Mouse (Mus musculus) lung, embryonic 14.5 days (tissue): ENCODE results near the gene Wdr75. TPM values are rescaled to one million over a fixed set of nuclear protein-coding genes. Genes with fewer than 3 reads are reported as not detected.

Source experiments
- ATAC-seq: fragments of 200-750 bp; cut with Nextera tagmentation; 2 replicates; pipeline ENCODE4 v1.8.0; 2017; ENCODE audit warnings: mild to moderate bottlenecking, moderate TSS enrichment, moderate library complexity; ENCODE audit not compliant: insufficient read depth
- DNase-seq: peaks from one replicate; pipeline ENCODE4 v3.0.0-alpha.2; 2015
- H3K27ac ChIP-seq: fragments of 300-500 bp; sonication (generic); 2 replicates; pipeline ENCODE4 v1.5.1; 2014; ENCODE audit warnings: low read depth, mild to moderate bottlenecking, moderate library complexity
- H3K27me3 ChIP-seq: fragments of 300-500 bp; sonication (generic); 2 replicates; pipeline ENCODE4 v1.6.1; 2014; ENCODE audit warnings: low read length, control low read depth; ENCODE audit not compliant: insufficient read depth
- H3K36me3 ChIP-seq: fragments of 300-500 bp; sonication (generic); 2 replicates; pipeline ENCODE4 v1.6.1; 2014; ENCODE audit warnings: control low read depth; ENCODE audit not compliant: insufficient read depth
- H3K4me1 ChIP-seq: fragments of 300-500 bp; sonication (generic); 2 replicates; pipeline ENCODE4 v1.6.1; 2014; ENCODE audit warnings: antibody characterized with exemption, control low read depth; ENCODE audit not compliant: insufficient read depth
- H3K4me2 ChIP-seq: fragments of 300-500 bp; sonication (generic); 2 replicates; pipeline ENCODE4 v1.6.1; 2014; ENCODE audit warnings: mild to moderate bottlenecking
- H3K4me3 ChIP-seq: fragments of 300-500 bp; sonication (generic); 2 replicates; pipeline ENCODE4 v1.5.1; 2014; ENCODE audit warnings: low read depth, low read length
- H3K9ac ChIP-seq: fragments of 300-500 bp; sonication (generic); 2 replicates; pipeline ENCODE4 v1.6.1; 2014
- H3K9me3 ChIP-seq: fragments of 300-500 bp; sonication (generic); 2 replicates; pipeline ENCODE4 v1.6.1; 2016; ENCODE audit warnings: low read depth, low read length, control low read depth
- CTCF ChIP-seq: IDR thresholded peaks from 2 replicates; pipeline ENCODE4 v1.5.1; 2016; ENCODE audit warnings: antibody characterized with exemption, low read depth
- WGBS: fragments of 180-500 bp; shearing (Covaris S2); extraction: QIAGEN DNeasy Blood & Tissue Kit; methylation state at CpG from one replicate; pipeline ENCODE4 v1.1.7; 2014; 5-methylcytosine and 5-hydroxymethylcytosine counted together
- polyA plus RNA-seq: library from polyadenylated mRNA; unstranded; fragments of >200 nt; fragmentation: Nextera tagmentation; extraction: Ambion mirVana; gene quantifications from 2 replicates; pipeline ENCODE4 v1.2.1, GENCODE M21; 2014

Gene Wdr75
- polyA plus RNA-seq, 1 experiment from 2014 or later, result 96.9 TPM

- Histone ChIP-seq H3K9ac (no peak overlapping the region), H3K36me3 (peaks cover 49% of the 10 kb centered on the region), H3K4me1 (no peaks in the 10 kb centered on the region), H3K27ac (no peak overlapping the region), H3K27me3 (no peaks in the 10 kb centered on the region), H3K4me3 (no peak overlapping the region), H3K4me2 (no peak overlapping the region), H3K9me3 (no peaks in the 10 kb centered on the region)
- DNase-seq, result no peak
- WGBS, result 79% methylated on average over 1 of the region's 1 CpGs
- TF ChIP-seq CTCF, result no peak
- ATAC-seq, result 0 out of 2 replicates have a peak, but pooled peaks have one; percentile 28
Measured at GRCm38 (mm10) chr1:45824441-45824840, 29.5 kb downstream of the Wdr75 start.

- DNase-seq, result peak; percentile 92
- Histone ChIP-seq H3K4me3 (no peak overlapping the region), H3K9ac (no peak overlapping the region), H3K27me3 (no peaks in the 10 kb centered on the region), H3K27ac (no peak overlapping the region), H3K9me3 (no peaks in the 10 kb centered on the region), H3K4me1 (no peaks in the 10 kb centered on the region), H3K4me2 (no peak overlapping the region), H3K36me3 (peaks cover 44% of the 10 kb centered on the region)
- TF ChIP-seq CTCF, result peak; percentile 83
- peak; percentile 86 for ATAC-seq
- 44% methylated on average over 5 of the region's 5 CpGs for WGBS
Measured at GRCm38 (mm10) chr1:45825140-45825539, 30.2 kb downstream of the Wdr75 start.

- WGBS, result 87% methylated on average over 3 of the region's 3 CpGs
- H3K27me3 ChIP-seq, result no peaks in the 10 kb centered on the region
- no peaks in the 10 kb centered on the region for H3K9me3 ChIP-seq
- ATAC-seq (no peak), DNase-seq (no peak)
- H3K27ac ChIP-seq, result no peak overlapping the region
- H3K4me1 ChIP-seq, result no peaks in the 10 kb centered on the region
- H3K4me2 ChIP-seq, result no peak overlapping the region
- H3K4me3 ChIP-seq, result no peak overlapping the region
- H3K9ac ChIP-seq, result no peak overlapping the region
- H3K36me3 ChIP-seq, result peaks cover 39% of the 10 kb centered on the region
- TF ChIP-seq CTCF, result no peak
Measured at GRCm38 (mm10) chr1:45825630-45826029, 30.7 kb downstream of the Wdr75 start.

- Histone ChIP-seq H3K9me3 (no peaks in the 10 kb centered on the region), H3K4me3 (no peak overlapping the region), H3K9ac (no peak overlapping the region), H3K4me2 (no peak overlapping the region), H3K36me3 (peaks cover 34% of the 10 kb centered on the region), H3K4me1 (no peaks in the 10 kb centered on the region), H3K27ac (no peak overlapping the region), H3K27me3 (no peaks in the 10 kb centered on the region)
- no peak for DNase-seq
- WGBS, result 72% methylated on average over 2 of the region's 2 CpGs
- ATAC-seq, result no peak
- TF ChIP-seq CTCF, result no peak
Measured at GRCm38 (mm10) chr1:45826148-45826547, 31.2 kb downstream of the Wdr75 start.

GRCm38 (mm10) chr1:45826796-45827195 is 31.8 kb downstream of the Wdr75 start:
- no peak overlapping the region for H3K4me3 ChIP-seq
- no peaks in the 10 kb centered on the region for H3K4me1 ChIP-seq
- H3K4me2 ChIP-seq, result no peak overlapping the region
- ATAC-seq (no peak), DNase-seq (no peak)
- no peaks in the 10 kb centered on the region for H3K9me3 ChIP-seq
- no peak overlapping the region for H3K9ac ChIP-seq
- 78% methylated on average over 2 of the region's 2 CpGs for WGBS
- TF ChIP-seq CTCF, result no peak
- peaks cover 28% of the 10 kb centered on the region for H3K36me3 ChIP-seq
- no peaks in the 10 kb centered on the region for H3K27me3 ChIP-seq
- H3K27ac ChIP-seq, result no peak overlapping the region

- H3K9ac ChIP-seq, result no peak overlapping the region
- no peaks in the 10 kb centered on the region for H3K27me3 ChIP-seq
- H3K27ac ChIP-seq, result no peak overlapping the region
- no peak overlapping the region for H3K4me2 ChIP-seq
- 72% methylated on average over 8 of the region's 8 CpGs for WGBS
- TF ChIP-seq CTCF, result no peak
- no peaks in the 10 kb centered on the region for H3K9me3 ChIP-seq
- no peaks in the 10 kb centered on the region for H3K36me3 ChIP-seq
- no peaks in the 10 kb centered on the region for H3K4me1 ChIP-seq
- peak; percentile 43 for DNase-seq
- H3K4me3 ChIP-seq, result no peak overlapping the region
- ATAC-seq, result peak; percentile 68
Measured at GRCm38 (mm10) chr1:45830453-45831206, 35.7 kb downstream of the Wdr75 start.

- Histone ChIP-seq H3K4me2 (no peak overlapping the region), H3K4me1 (0 out of 2 replicates have a peak, but pooled peaks cover 4% of the 10 kb centered on the region), H3K9ac (no peak overlapping the region), H3K27me3 (no peaks in the 10 kb centered on the region), H3K27ac (no peak overlapping the region), H3K9me3 (no peaks in the 10 kb centered on the region), H3K4me3 (no peak overlapping the region), H3K36me3 (no peaks in the 10 kb centered on the region)
- TF ChIP-seq CTCF, result no peak
- DNase-seq, result peak; percentile 24
- WGBS, result 44% methylated on average over 4 of the region's 4 CpGs
- no peak for ATAC-seq
Measured at GRCm38 (mm10) chr1:45835362-45836063, 40.5 kb downstream of the Wdr75 start.
